Mouse (Mus musculus) heart, postnatal 0 days (tissue): Measurements from ENCODE around the gene Sh3gl2.

ENCODE experiments used
- CTCF ChIP-seq: IDR thresholded peaks from 2 replicates; pipeline ENCODE4 v1.5.1; 2016; ENCODE audit warnings: antibody characterized with exemption, control low read depth, low read depth
- EP300 ChIP-seq: IDR thresholded peaks from 2 replicates; pipeline ENCODE4 v1.6.1; 2016; ENCODE audit warnings: antibody characterized with exemption, low read depth

DNA sequence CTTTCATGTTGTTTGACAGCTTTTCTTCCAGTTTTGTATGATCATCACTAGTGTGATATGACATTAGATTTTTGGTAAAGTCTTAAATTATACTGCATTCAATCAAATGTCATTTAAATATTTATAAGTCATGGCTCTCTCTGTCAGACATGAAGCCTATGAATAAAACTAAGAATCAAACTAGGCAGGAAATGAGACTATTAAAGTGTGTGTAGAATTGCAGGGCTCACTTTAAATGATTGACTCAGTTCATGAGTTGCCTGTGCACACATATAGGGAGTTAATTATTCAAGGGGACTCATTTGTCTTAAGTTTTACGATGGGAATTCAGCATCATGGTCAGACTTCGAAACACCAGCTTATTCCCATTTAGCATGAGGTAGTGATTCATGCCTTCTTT is 380.5 kb downstream of the Sh3gl2 start:
- TF ChIP-seq CTCF: no peak
- TF ChIP-seq EP300: no peak
